Mouse (Mus musculus) cerebellum, postnatal 4 days (tissue): ENCODE data around the gene Mars.
"Not testable (repeated sequence)": the region's sequence is repeated elsewhere in the genome, so short reads cannot be mapped to it uniquely, and the experiment has no call there.

ENCODE experiments used
- DNase-seq, 2 experiments: peaks; one replicate each; pipeline ENCODE4 v3.0.0; 2022; ENCODE audit warnings: low spot score in 2 of 2, mixed read lengths in 1 of 2

Mars gene

DNA sequence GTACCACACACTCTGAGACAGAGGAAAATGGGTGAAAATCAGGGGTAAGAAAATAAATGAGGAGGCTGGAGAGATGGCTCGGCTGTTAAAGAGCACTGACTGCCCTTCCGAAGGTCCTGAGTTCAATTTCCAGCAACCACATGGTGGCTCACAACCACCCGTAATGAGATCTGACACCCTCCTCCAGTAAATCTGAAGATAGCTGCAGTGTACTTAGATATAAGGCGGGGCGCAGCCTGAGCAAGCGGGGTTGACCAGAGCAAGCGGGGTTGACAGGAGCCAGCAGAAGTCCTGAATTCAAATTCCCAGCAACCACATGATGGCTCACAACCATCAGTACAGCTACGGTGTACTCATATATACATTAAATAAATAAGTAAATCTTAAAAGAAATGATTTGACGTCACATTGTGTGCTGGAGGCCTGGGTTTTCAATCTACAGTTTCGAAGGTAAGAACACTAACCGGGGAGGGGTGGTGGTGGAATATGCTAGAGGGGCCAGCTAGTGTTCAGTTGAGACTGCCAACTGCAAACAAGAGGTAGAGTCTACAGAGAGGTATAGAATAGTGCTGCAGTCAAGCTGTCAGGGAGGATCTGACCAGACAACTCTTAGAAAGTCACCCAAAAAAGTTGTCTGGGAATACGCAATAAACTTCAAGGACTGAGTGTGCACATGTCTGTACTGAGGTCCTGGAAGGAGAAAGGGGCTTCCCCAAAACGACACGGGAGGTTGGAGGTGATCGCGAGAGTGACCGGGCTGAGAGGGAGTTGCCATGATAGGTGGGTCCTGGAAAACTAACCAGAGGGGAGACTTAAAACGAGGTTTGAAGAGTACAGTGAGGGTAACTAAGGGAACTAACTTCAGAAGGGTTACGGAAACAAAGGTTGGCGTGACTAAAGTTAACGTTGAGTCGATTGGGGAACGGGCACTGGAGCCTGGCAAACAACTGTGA, 787 bp downstream of the Mars start:
- DNase-seq = no peak

DNA sequence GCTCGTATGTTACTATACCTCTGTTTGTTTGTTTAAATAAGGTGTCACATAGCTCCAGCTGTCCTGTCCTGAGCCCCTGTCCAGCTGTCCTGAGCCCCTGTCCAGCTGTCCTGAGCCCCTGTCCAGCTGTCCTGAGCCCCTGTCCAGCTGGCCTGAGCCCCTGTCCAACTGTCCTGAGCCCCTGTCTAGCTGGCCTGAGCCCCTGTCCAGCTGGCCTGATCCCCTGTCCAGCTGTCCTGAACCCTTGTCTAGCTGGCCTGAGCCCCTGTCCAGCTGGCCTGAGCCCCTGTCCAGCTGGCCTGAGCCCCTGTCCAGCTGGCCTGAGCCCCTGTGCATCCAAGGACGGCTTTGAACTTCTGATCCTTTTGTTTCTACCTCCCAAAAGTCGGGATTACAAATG, 2.4 kb downstream of the Mars start:
- not testable (repeated sequence) for DNase-seq

DNA sequence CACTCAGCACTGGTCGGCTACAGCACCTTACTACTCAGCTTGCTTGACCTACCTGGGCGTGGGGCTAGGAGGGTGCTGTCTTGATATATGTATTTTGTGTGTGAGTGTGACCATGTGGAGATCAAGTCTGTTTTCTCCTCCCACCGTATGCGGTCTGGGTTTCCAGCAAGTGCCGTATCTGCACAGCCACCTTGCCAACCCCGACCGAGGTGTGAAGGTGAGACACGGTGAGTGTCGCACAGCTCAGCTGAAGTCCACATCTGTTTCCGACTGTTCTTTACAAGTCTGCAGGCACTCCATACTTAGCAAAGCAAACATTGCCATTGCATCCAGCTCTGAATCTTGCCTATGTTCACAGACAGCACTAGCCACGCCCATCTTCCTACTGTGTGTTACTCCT, 8.4 kb downstream of the Mars start:
- no peak for DNase-seq

DNA sequence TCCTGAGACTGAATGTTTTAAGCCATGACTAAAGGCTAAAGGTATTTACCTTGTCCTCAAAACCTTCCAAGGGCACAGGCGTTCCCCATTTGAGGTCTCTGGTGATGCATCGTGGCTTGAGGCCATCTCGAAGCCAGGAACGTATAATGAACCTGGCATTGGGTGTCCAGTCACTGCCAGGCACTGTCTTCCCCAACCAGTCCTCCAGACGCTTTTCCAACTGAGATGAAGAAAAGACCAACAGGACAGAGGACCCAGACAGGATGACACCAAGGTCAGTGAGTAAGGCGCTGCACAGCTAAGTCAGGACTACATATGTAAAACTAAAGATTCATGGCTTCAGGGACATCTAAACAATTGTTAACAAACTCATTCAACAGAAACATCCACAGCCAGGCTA, 11.2 kb downstream of the Mars start:
- no peak for DNase-seq

DNA sequence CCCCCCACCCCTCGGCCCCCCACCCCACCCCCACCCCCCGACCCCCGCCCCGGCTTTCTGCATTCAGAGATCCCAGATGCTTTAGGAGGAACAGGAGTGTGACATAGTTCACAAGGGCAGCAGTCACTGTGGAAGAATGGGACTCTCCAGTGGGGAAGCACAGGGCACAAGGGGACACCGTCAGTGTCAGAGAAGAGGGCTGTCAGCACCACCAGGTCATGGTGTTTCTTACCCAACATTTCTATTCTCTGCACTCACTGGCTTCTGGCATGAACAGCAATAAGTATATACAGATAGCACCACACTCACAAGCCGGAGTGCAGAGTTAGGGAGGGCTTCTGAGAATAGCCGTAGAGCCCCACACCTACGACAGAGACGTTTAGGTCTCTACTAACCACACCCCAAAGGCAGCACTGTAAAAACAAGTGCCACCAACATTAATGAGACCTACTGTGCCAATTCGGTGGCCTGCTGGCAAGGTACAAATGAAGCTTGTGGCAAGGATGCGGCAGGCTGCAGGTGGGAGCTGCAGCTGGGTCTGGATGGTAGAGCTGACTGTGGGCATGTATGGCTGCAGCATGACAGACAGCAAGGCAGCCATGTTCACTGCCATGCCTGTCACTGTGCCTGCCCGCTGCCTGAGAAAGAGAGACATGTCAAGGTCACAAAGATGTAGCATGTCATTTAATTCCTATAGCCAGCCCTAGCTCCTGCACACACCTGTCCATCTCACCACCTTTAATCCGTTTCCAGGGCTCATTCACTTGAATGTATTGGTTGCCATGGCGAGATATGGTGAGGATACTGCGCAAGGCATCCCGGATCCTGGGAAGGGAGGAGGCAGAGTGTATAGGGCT, 14.3 kb downstream of the Mars start:
- DNase-seq = no peak

DNA sequence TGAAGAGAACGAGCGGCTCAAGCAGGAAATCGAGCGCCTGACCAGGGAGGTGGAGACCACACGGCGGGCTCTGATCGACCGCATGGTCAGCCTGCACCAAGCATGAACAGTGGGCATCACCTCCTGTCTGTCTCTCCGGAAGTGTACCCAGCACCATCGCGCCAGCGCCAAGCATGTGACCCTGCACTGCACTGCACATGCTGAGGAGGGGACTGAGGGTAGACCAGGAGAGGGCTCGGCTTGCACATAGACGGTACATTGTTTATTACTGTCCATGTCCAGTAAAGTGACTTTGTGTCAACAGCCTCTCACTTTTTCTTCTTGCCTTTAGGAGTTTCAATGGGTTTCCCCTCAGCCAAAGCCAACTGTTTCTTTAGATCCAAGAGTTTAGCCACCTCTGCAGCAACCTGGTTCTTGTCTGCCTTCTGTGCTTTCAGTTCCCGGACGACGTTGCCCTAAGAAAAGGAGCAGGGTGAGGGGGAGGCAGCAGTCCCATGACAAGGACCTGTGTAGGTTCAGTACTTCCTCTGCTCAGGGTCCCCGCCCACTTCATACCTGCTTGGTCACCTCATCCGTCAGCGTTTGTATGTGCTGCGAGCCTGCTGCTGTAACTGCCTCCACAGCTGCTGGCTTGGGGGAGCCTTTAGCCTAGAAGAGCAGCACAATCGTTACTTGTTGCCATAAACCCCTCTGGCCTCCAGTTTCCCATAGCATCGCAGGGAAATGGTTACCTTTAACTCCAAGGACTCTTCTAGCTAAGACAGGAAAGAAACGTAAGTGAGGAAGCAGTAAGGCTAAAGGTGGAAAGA, 15.4 kb downstream of the Mars start:
- DNase-seq = no peak

DNA sequence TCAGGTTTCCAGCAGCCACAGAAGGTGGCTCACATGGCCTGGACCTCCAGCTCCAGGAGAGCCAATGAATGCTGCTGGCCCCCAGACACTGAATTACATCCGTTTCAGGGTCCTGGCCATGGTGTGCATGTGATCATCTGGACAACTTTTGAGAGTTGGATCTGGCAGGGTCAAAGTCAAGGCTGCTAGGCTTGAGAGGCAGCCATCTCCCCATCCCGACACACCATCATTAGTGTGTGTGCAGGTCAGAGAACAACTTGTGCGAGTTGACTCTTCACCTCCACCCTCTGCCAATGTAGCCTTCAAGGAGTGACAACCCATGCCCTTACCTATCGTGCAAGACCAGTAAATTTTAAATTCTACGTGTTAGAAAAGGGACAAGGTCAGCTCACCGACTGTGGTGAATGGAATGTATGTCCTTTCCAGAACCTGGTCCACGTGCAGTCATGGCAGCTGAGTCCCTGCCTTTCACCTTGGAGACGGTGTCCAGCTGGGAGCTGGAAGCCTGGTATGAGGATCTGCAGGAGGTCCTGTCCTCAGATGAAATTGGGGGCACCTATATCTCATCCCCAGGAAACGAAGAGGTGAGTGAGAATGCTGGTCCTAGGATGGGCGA, 16.6 kb downstream of the Mars start:
- no peak for DNase-seq

DNA sequence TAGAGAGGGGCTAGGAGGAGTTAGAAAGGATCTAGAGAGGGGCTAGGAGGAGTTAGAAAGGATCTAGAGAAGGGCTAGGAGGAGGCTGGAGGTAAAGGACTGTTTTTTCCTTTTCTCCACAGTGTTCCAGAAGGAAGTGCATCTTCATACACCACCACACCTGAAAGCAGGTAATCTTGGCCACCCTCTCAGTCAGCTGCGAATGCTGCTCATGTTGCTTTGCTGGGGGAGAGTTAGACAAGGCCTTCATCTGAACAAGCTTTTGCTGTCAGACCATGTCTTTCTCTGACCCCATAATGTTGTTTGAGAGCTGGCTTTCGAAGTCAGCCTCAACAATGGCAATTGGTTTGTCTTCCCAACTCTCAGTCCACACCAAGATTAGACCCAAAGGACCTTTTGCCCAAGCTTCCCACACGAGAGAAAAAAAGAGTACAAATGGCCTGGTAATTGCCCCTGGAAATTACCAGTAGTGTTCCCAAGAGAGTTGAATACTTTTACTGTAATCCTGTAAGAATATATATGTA, 17.9 kb downstream of the Mars start:
- no peak for DNase-seq

DNA sequence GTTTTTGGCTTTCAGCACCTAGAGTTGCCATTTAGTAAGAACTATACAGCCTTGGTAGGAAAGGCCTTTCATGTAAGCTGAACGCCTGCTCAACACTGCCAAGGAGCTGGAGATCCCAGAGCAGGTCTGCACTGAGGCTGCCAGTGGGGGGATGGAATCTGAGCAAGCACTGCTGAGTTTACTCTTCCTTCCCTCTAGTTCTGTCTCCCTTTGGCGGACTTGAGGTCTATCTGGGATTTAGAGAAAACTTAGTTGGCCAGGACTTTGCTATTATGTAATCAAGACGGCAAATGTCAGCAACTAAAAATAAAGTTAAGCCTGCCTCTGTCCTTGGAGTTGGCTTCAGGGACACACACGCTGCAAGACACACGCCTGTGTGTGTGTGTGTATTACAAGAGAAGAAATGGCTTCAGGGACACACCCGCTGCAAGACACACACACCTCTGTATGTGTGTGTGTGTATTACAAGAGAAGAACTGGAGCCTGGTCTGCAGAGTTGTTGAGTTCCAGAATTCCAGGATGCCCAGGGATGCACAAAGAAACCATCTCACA, 18.5 kb downstream of the Mars start:
- DNase-seq = no peak

DNA sequence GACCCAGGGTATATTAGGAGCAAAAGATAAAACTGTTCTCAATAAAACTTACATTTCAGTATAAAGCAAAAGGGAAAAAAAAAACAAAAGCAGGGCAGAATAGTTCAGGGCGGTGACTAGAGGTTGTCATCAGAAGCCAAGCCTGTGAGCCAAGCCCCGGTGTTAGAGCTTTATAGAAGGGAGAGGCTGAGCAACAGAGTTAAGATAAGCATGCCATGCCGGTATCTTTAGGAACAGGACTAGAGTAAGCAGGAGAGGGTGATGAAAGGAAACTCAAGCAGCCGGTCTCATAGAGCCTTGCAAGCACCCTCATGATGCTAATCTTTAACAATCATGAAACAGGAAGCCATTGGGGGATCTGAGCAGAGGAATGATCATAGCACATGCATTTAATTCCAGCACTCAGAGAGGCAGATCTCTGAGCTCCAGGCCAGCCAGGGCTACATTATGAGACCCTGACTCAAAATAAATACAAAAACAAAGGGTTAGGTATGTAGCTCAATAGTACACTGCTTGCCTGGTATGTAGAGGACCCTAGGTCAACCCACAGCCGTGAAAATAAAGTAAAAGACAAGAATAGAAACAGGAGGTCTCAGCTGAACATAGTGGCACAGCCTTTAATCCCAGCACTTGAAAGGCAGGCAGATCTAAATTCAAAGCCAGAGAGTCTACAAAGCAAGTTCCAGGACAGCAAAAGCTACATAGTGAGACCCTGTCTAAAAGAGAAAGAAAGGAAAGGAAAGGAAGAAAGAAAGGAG, 19.5 kb downstream of the Mars start:
- no peak for DNase-seq

DNA sequence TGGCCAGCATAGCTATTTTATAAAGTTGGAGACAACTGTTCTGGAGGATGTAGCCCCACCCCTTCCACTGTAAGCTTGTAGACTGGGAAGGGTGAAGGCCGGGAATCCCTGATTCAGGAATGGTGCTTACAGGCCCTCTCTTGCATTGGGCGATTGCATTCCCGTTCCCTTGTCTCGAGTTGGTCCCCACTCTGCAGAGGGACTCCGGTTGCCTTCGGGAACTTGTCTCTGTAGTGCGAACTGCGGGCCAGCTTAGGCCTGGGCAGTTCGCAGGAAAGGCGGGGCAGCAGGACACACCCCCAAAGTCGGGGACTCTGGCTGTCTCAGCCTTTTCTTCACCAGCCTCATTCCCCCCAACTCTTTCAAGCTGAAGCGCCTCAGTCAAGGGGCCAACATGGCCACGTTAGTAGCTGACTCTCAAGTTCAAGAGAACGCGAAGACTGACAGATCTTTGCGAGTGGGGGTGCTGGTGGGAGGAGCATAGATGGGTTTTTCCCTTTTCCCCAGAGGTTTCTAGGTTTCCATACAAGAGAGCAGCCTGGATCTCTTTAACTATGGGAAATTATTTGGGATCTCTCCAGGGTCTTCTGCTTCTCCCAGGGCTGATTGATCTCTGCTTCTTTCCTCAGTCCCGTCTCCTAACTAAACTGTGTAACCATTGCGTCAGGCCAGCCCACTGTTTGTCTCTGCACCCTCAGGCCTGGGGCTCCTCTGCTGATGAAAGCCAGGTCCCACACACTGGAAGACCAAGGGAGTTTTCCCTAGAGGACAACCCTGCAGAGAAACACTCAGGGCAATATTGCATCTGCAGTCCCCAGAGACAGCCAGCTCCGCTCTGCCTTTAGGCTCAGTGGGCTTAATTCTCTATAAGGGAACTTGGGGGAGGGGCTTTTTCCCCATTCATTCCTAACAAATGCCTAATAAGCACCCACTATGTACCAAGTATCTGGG, 20.4 kb downstream of the Mars start:
- DNase-seq = peak in 1 of 2 experiments; percentile 52

DNA sequence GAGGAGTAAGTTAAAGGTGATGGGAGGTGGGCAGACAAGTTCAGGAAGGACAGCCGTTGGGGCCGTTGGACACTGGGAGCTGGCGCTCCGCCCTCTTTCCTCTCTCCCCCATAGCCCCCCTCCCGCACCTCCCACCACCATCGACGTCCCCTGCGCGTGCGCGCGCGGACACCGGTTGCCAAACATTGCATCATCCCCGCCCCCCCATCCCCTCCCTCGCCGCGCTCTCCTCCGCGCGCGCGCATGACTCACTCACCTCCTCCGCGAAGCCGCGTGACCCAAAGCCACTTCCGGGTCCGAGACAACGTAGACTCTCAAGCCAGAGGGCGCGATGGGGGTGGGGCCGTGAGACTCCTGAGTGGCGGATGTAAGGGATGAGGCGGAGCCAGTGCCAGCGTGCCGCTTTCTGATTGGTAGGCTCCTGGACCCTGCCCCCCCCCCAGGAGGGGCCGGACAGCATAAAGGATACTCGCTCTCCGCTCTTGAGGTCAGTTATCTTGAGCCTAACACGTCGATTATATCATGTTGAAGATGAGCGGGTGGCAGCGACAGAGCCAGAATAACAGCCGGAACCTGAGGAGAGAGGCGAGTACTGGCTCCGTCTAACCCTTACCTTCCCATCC, 21.2 kb downstream of the Mars start:
- DNase-seq = peak; percentile 98 to 99

DNA sequence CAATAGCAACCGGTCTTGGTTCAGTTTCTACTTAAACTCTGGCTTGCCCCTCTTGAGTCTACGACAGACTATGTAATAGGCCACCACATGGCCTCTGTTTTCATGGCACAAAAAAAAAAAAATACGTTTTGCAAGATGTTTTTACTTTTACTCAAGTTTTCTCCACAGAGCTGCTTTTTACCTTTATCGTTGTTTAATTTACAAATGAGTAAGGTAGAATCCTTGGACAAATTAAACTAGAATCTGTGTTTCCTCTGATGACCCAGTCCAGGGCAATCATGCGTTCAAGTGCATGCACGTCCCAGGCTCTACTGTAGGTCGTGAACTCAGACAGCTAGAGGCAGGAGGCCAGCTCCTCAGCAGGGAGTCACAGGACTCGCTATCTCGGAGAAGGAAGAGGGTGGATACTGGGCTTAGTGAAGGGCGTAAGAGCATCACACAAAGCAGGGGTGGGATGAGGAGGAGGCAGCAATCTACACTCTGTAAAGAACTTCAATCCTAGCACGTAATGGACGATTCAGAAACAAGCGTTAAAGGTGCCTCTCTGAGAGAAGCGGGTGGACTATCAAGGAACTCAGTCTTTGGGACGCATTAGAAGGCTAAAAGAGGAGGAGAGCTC, 21.9 kb downstream of the Mars start:
- peak in 1 of 2 experiments; percentile 77 for DNase-seq

DNA sequence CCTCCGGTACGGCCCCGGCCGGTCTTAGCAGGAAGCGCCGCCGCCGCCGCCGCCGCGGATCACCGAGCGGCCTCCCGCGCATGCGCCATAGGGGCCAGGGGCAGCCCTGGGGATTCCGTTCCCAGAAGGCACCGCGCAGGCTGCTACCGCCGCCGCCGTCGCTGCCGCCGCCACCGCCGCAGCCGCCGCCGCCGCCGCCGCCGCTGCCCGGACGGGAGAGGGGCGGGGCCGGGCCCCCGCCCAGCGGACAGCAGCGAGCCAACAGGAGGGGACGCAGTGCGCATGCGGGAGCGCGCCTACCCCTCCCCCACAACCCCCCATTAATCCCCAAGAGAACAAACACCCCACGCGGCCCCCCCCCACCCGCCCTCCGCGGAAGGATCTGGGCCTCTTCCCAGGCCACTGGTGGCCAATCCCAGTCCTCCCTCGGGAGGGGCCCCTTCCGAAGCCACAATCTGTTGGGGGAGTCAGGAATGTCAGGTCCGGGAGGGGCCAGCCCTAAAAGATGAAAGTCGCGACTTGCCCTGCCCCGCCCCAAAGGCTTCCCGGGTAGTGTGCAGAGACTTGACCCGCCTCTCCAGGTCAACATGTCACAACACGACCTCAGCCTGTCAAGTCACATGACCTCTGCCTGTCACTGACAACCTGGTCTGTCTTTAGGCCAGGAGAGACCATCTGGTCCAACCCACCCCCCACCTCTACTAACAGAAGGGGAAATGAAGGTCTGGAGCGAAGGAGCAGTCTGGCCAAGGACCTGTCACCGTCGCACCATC, 22.6 kb downstream of the Mars start, which contains the start of gene Mbd6:
TSS of gene Mbd6 (minus strand) at position 219 of the 773 bp plus-strand sequence.
- DNase-seq = peak; percentile 72 to 88

DNA sequence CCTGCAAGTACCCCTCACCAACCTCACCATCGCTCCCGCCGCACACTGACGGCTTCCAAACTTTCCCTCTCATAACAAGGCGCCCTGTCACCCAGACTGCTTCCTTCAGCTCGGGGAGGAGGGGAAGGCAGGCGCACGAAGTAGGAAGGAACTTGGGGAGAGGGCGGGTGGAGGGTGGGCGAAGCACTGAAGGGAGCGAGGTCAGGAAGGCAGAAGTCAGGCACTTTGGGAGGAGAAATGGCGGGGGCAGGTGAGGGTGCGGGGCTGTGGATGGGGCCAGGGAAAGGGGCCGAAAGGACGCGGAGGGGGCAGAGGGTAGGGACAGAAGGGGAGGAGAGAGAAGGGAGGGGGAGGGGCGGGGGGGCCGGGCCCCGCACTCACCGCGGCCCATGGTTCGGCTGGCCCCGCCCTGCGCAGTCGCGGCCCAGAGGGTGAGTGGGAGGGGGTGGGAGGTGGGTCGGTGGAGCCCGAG, 23.2 kb downstream of the Mars start:
- peak in 1 of 2 experiments; percentile 59 for DNase-seq

DNA sequence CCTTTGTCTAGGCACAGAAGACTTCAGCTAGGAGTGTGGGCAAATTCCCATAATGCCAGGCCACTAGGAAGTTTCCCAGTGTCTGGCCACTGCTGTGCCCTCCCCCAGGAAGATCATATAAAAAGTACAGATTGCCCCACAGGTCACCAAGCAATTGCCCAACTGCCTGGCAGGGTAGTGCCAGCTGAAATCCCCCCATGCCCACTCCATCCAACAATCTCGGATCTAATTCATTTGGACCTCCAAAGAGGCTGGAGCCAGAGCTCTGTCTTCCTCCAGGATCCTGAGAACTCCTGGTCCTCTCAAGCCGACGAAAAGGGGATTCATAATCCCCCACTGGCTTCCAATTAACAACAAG, 23.7 kb downstream of the Mars start:
- DNase-seq = no peak
